In the genomic region with DNA sequence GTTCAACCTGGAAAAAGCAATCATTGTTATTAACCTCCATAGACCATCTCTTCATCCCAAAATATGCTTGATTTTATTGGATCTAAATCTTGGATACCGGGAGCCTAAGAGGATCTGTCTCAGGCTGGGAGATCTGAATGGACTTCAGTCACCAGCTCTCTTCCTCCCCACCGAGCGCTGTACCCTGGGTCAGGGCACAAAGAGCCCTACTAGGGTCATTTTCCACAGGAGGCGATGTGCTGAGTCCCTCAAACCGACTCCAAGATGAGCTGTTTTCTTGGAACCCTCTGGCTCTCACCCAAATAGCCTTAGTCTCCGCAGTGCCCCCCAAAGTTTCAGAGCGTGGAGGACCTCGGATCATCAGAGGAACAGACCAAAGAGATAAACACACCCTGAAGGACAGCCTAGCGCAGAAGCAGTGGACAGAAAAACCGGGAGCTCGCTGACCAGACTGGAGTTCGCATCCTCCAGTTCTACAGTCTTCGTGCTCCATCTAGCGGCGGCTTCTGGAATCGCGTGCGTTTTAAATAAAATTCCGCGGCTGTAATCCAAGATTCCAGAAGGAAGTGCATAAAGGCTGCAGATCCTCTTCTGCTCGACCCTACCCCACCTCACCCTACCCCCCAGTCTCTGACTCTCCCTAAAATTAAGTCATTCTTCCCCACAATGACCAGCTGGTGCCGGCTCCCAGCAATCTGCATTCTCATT, we compare ENCODE assay signal across 8 mouse cellular contexts. TPM values are rescaled to one million over a fixed set of nuclear protein-coding genes. Genes with fewer than 3 reads are reported as not detected.
DNase-seq lines count a peak whose midpoint lies in the region; ATAC-seq and TF ChIP-seq lines count a peak whose summit lies in the region.

No protein-coding gene starts in this region.

- no peak; the same call in 1 of the 2 replicates for ATAC-seq in forebrain, embryonic 15.5 days (replicated peaks)
- peak; percentile 77 for ATAC-seq in frontal cortex, adult (ENCODE audit: low TSS enrichment)
- ATAC-seq in intestine, postnatal 0 days = no peak

- H3ac ChIP-seq in myocyte (ENCODE audit: control insufficient read depth, insufficient read length) = no peak overlapping the region

- no peaks in the 10 kb centered on the region for H3K79me2 ChIP-seq in myocyte (ENCODE audit: control insufficient read depth, insufficient read depth)

- H3K36me3 ChIP-seq in forebrain, embryonic 10.5 days (replicated peaks) = no peaks in the 10 kb centered on the region
- H3K36me3 ChIP-seq in forebrain, embryonic 15.5 days = no peaks in the 10 kb centered on the region
- no peaks in the 10 kb centered on the region for H3K36me3 ChIP-seq in intestine, postnatal 0 days (ENCODE audit: control insufficient read depth, insufficient read depth)
- H3K36me3 ChIP-seq in limb, embryonic 10.5 days = no peaks in the 10 kb centered on the region
- no peaks in the 10 kb centered on the region for H3K36me3 ChIP-seq in myocyte (ENCODE audit: control insufficient read depth, insufficient read depth)

- no peaks in the 10 kb centered on the region; the same call in 1 of the 2 replicates for H3K9me3 ChIP-seq in forebrain, embryonic 10.5 days
- no peaks in the 10 kb centered on the region for H3K9me3 ChIP-seq in forebrain, embryonic 15.5 days
- H3K9me3 ChIP-seq in intestine, postnatal 0 days (ENCODE audit: control insufficient read depth) = no peaks in the 10 kb centered on the region
- no peaks in the 10 kb centered on the region for H3K9me3 ChIP-seq in limb, embryonic 10.5 days (replicated peaks)

- H3K27ac ChIP-seq in forebrain, embryonic 10.5 days = no peak overlapping the region
- H3K27ac ChIP-seq in forebrain, embryonic 15.5 days (replicated peaks) = no peak overlapping the region
- no peak overlapping the region for H3K27ac ChIP-seq in intestine, postnatal 0 days (ENCODE audit: low read depth, low read length)
- no peak overlapping the region for H3K27ac ChIP-seq in limb, embryonic 10.5 days

- DNase-seq in forebrain, embryonic 10.5 days (ENCODE audit: extremely low spot score, low spot score) = peak; percentile 80
- peak; percentile 68 to 83 for DNase-seq in cerebellum, adult 18-20 months
- DNase-seq in limb, embryonic 10.5 days (ENCODE audit: low spot score) = peak; percentile 88
- DNase-seq in spleen, postnatal 14 days (ENCODE audit: low spot score in 2 of 2) = peak; percentile 26 to 50

- peak; percentile 88 for TF ChIP-seq CTCF in intestine, postnatal 0 days (IDR thresholded peaks at IDR 0.05; ENCODE audit: low read depth)

- no peak overlapping the region for H3K9ac ChIP-seq in forebrain, embryonic 15.5 days (replicated peaks)
- no peak overlapping the region for H3K9ac ChIP-seq in intestine, postnatal 0 days (ENCODE audit: low read depth, low read length)

- no peaks in the 10 kb centered on the region for H3K4me1 ChIP-seq in forebrain, embryonic 10.5 days
- no peaks in the 10 kb centered on the region for H3K4me1 ChIP-seq in forebrain, embryonic 15.5 days
- H3K4me1 ChIP-seq in intestine, postnatal 0 days (replicated peaks; ENCODE audit: control insufficient read depth, insufficient read depth, low read length) = no peaks in the 10 kb centered on the region
- H3K4me1 ChIP-seq in limb, embryonic 10.5 days = no peaks in the 10 kb centered on the region

- no peak for TF ChIP-seq POLR2A in myocyte (IDR thresholded peaks at IDR 0.05; ENCODE audit: insufficient read length, low read depth)

- 12% methylated on average over 22 of the region's 22 CpGs for WGBS in forebrain, embryonic 10.5 days
- WGBS in forebrain, embryonic 15.5 days = 11% methylated on average over 22 of the region's 22 CpGs
- WGBS in intestine, postnatal 0 days = 11% methylated on average over 22 of the region's 22 CpGs
- WGBS in limb, embryonic 10.5 days = 18% methylated on average over 22 of the region's 22 CpGs

- H3K4me3 ChIP-seq in forebrain, embryonic 10.5 days = no peak overlapping the region
- H3K4me3 ChIP-seq in forebrain, embryonic 15.5 days = no peak overlapping the region
- H3K4me3 ChIP-seq in intestine, postnatal 0 days (ENCODE audit: low read depth, low read length) = no peak overlapping the region
- H3K4me3 ChIP-seq in limb, embryonic 10.5 days = no peak overlapping the region
- H3K4me3 ChIP-seq in myocyte = no peak overlapping the region

- no peak overlapping the region for H3K4me2 ChIP-seq in forebrain, embryonic 15.5 days (replicated peaks)
- H3K4me2 ChIP-seq in intestine, postnatal 0 days (replicated peaks; ENCODE audit: low read depth) = no peak overlapping the region
- H3K4me2 ChIP-seq in myocyte (ENCODE audit: low read depth) = peak overlapping the region; percentile 16

- H3K27me3 ChIP-seq in forebrain, embryonic 10.5 days (ENCODE audit: poor library complexity, severe bottlenecking) = peaks cover 11% of the 10 kb centered on the region
- H3K27me3 ChIP-seq in forebrain, embryonic 15.5 days = peaks cover 10% of the 10 kb centered on the region; the same call in 1 of the 2 replicates
- peaks cover 6% of the 10 kb centered on the region; the same call in 1 of the 2 replicates for H3K27me3 ChIP-seq in intestine, postnatal 0 days (replicated peaks; ENCODE audit: control insufficient read depth, insufficient read depth, low read length)
- peaks cover 5% of the 10 kb centered on the region; the same call in 1 of the 2 replicates for H3K27me3 ChIP-seq in limb, embryonic 10.5 days (ENCODE audit: low read depth, poor library complexity, severe bottlenecking)
- H3K27me3 ChIP-seq in myocyte (ENCODE audit: control insufficient read depth, insufficient read depth, insufficient read length) = peaks cover 29% of the 10 kb centered on the region

TF ChIP-seq in myocyte, 11 proteins besides CTCF, POLR2A, EP300 and RAD21:
- no peak for TF ChIP-seq MYOD1 (IDR thresholded peaks at IDR 0.05; ENCODE audit: control insufficient read depth in 1 of 3, insufficient read length in 2 of 3, low read depth in 2 of 3)
- no peak for TF ChIP-seq POLR2AphosphoS2 (IDR thresholded peaks at IDR 0.05; ENCODE audit: insufficient read length, low read depth)
- no peak for TF ChIP-seq CEBPB (IDR thresholded peaks at IDR 0.05; ENCODE audit: insufficient read depth, poor library complexity, severe bottlenecking)
- TF ChIP-seq USF1 (IDR thresholded peaks at IDR 0.05; ENCODE audit: low read depth) = no peak
- no peak for TF ChIP-seq TCF12 (IDR thresholded peaks at IDR 0.05; ENCODE audit: insufficient read depth, poor library complexity, severe bottlenecking)
- no peak for TF ChIP-seq TCF3 (IDR thresholded peaks at IDR 0.05; ENCODE audit: insufficient read length, low read depth)

RNA-seq across cellular contexts. Expression of a gene that starts 9.7 kb away (rescaled TPM):
- not detected in 2 replicates for polyA plus RNA-seq in forebrain, embryonic 10.5 days (2016; fragmentation: Nextera tagmentation; extraction: Ambion mirVana)
- not detected in 2 replicates for polyA plus RNA-seq in forebrain, embryonic 15.5 days (2015; fragmentation: Nextera tagmentation; extraction: Ambion mirVana)
- not detected in 2 replicates for polyA plus RNA-seq in intestine, postnatal 0 days (2015; fragmentation: Nextera tagmentation; extraction: Ambion mirVana)
- not detected in 2 replicates for polyA plus RNA-seq in limb, embryonic 10.5 days (2016; fragmentation: Nextera tagmentation; extraction: Ambion mirVana)
- polyA plus RNA-seq in myocyte (2012; fragmentation: generic; extraction: Trizol) = not detected

RNA-seq across cellular contexts. Expression of a gene that starts 19.1 kb away (rescaled TPM):
- not detected in 2 replicates for polyA plus RNA-seq in forebrain, embryonic 10.5 days (2016; fragmentation: Nextera tagmentation; extraction: Ambion mirVana)
- not detected in 2 replicates for polyA plus RNA-seq in forebrain, embryonic 15.5 days (2015; fragmentation: Nextera tagmentation; extraction: Ambion mirVana)
- not detected in 2 replicates for polyA plus RNA-seq in intestine, postnatal 0 days (2015; fragmentation: Nextera tagmentation; extraction: Ambion mirVana)
- not detected in 2 replicates for polyA plus RNA-seq in limb, embryonic 10.5 days (2016; fragmentation: Nextera tagmentation; extraction: Ambion mirVana)
- not detected for polyA plus RNA-seq in myocyte (2012; fragmentation: generic; extraction: Trizol)

RNA-seq across cellular contexts. Expression of a gene that starts 33.7 kb away (rescaled TPM):
- not detected in 2 replicates for polyA plus RNA-seq in forebrain, embryonic 10.5 days (2016; fragmentation: Nextera tagmentation; extraction: Ambion mirVana)
- polyA plus RNA-seq in forebrain, embryonic 15.5 days (2015; fragmentation: Nextera tagmentation; extraction: Ambion mirVana) = not detected in 2 replicates
- polyA plus RNA-seq in intestine, postnatal 0 days (2015; fragmentation: Nextera tagmentation; extraction: Ambion mirVana) = not detected in 2 replicates
- polyA plus RNA-seq in limb, embryonic 10.5 days (2016; fragmentation: Nextera tagmentation; extraction: Ambion mirVana) = not detected in 2 replicates
- polyA plus RNA-seq in myocyte (2012; fragmentation: generic; extraction: Trizol) = not detected

Comparison
In these comparisons a context has a peak if more than half of its experiments do, and no peak if none do; other contexts are left out.
1. DNase-seq: peak in every context shown above with its lines; median percentile 88 in limb, embryonic 10.5 days; 80 in forebrain, embryonic 10.5 days; 76 in cerebellum, adult 18-20 months; 38 in spleen, postnatal 14 days.